ENCODE assay signal across 11 mouse cellular contexts in the genomic region with DNA sequence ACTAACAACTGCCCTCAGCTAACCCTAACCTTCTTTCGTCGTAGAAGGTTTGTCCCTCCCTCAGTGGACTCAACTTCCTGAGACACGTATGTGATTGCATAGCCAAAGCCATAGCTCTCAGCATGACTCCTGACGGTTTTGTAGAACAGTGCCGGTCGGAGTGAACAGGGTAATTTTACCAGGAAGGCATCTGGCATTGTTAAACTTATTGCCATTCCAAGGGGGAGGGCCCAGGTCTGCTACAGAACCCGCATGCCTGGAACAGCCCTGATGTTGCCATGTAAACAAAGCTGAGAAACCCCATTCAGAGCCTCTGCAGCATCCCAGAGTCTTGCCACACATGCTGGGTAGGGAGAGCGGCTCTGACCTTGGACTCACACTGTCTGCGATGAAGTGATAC. TPM values are rescaled to one million over a fixed set of nuclear protein-coding genes. Genes with fewer than 3 reads are reported as not detected.
A peak's percentile ranks its signal among the peaks of the same experiment; 100 is the strongest.
DNase-seq lines count a peak whose midpoint lies in the region; ATAC-seq and TF ChIP-seq lines count a peak whose summit lies in the region.
"Had no signal": no experiment of that assay in that cellular context is flagged by ENCODE, and none has a peak within 500 bp of the region (broad histone marks: within the 10 kb centered on the region; RNA-seq: fewer than 3 reads in every experiment).

No protein-coding gene starts in this region.

- no peak for TF ChIP-seq CTCF in brain, embryonic 14.5 days (IDR thresholded peaks at IDR 0.05; ENCODE audit: borderline replicate concordance, extremely low read depth, insufficient read depth, insufficient read length)
- no peak for TF ChIP-seq CTCF in gastrocnemius, adult 2 months (IDR thresholded peaks at IDR 0.05)

- intact Hi-C loops in gastrocnemius, adult 2 months (cut with DNase I), result no loop called here

- peaks cover 36% of the 10 kb centered on the region for H3K4me1 ChIP-seq in forebrain, embryonic 10.5 days
- peaks cover 11% of the 10 kb centered on the region for H3K4me1 ChIP-seq in hindbrain, embryonic 15.5 days (replicated peaks)
- H3K4me1 ChIP-seq in midbrain, embryonic 15.5 days, result peaks cover 22% of the 10 kb centered on the region; the same call in 1 of the 2 replicates
- H3K4me1 ChIP-seq in heart, embryonic 10.5 days, result 0 out of 2 replicates have a peak, but pooled peaks cover 5% of the 10 kb centered on the region

- H3K36me3 ChIP-seq in forebrain, embryonic 10.5 days (replicated peaks), result no peaks in the 10 kb centered on the region
- H3K36me3 ChIP-seq in hindbrain, embryonic 15.5 days, result no peaks in the 10 kb centered on the region
- no peaks in the 10 kb centered on the region for H3K36me3 ChIP-seq in midbrain, embryonic 15.5 days (replicated peaks)
- H3K36me3 ChIP-seq in heart, embryonic 10.5 days, result no peaks in the 10 kb centered on the region

- H3K9me3 ChIP-seq in forebrain, embryonic 10.5 days, result no peaks in the 10 kb centered on the region
- H3K9me3 ChIP-seq in hindbrain, embryonic 15.5 days, result no peaks in the 10 kb centered on the region
- no peaks in the 10 kb centered on the region for H3K9me3 ChIP-seq in midbrain, embryonic 15.5 days
- H3K9me3 ChIP-seq in heart, embryonic 10.5 days, result no peaks in the 10 kb centered on the region

- WGBS in forebrain, embryonic 10.5 days, result 36% methylated on average over 9 of the region's 9 CpGs
- 11% methylated on average over 9 of the region's 9 CpGs for WGBS in hindbrain, embryonic 15.5 days
- 10% methylated on average over 9 of the region's 9 CpGs for WGBS in midbrain, embryonic 15.5 days
- WGBS in heart, embryonic 10.5 days, result 66% methylated on average over 9 of the region's 9 CpGs

- no peak overlapping the region for H3K9ac ChIP-seq in hindbrain, embryonic 15.5 days
- no peak overlapping the region for H3K9ac ChIP-seq in midbrain, embryonic 15.5 days

- ATAC-seq in hindbrain, embryonic 15.5 days (ENCODE audit: low FRiP score, low read depth), result peak; percentile 79; the same call in 1 of the 2 replicates
- peak; percentile 78 for ATAC-seq in midbrain, embryonic 15.5 days (replicated peaks)
- ATAC-seq: CD4-positive, CD25-positive, alpha-beta regulatory T cell, adult 4 months had no signal

- H3K4me2 ChIP-seq in hindbrain, embryonic 15.5 days, result no peak overlapping the region
- no peak overlapping the region for H3K4me2 ChIP-seq in midbrain, embryonic 15.5 days

- TF ChIP-seq POLR2A in brain, embryonic 14.5 days (IDR thresholded peaks at IDR 0.05; ENCODE audit: borderline replicate concordance, extremely low read depth, insufficient read depth, insufficient read length, poor library complexity, severe bottlenecking), result no peak

- peak; percentile 66 for DNase-seq in brain, embryonic 14.5 days (ENCODE audit: low read depth)
- peak; percentile 27 for DNase-seq in forebrain, embryonic 10.5 days (ENCODE audit: extremely low spot score, low spot score)
- no peak for DNase-seq in adrenal gland, postnatal 10 days
- DNase-seq in heart, embryonic 10.5 days (ENCODE audit: low spot score), result no peak
- DNase-seq in thymus, postnatal 36 days, result no peak
- no peak for DNase-seq in gastrocnemius, adult 2 months
- DNase-seq: kidney, postnatal 10 days; right cerebral cortex, postnatal 4 days had no signal

- peak overlapping the region; percentile 54 for H3K27ac ChIP-seq in forebrain, embryonic 10.5 days
- H3K27ac ChIP-seq in hindbrain, embryonic 15.5 days (replicated peaks), result no peak overlapping the region
- H3K27ac ChIP-seq in midbrain, embryonic 15.5 days, result no peak overlapping the region
- H3K27ac ChIP-seq in heart, embryonic 10.5 days, result no peak overlapping the region
- no peak overlapping the region for H3K27ac ChIP-seq in gastrocnemius, adult 2 months

- no peak overlapping the region for H3K4me3 ChIP-seq in forebrain, embryonic 10.5 days
- no peak overlapping the region for H3K4me3 ChIP-seq in hindbrain, embryonic 15.5 days
- no peak overlapping the region for H3K4me3 ChIP-seq in midbrain, embryonic 15.5 days
- no peak overlapping the region for H3K4me3 ChIP-seq in heart, embryonic 10.5 days
- H3K4me3 ChIP-seq in gastrocnemius, adult 2 months, result no peak overlapping the region

- peaks cover 8% of the 10 kb centered on the region; the same call in 1 of the 2 replicates for H3K27me3 ChIP-seq in forebrain, embryonic 10.5 days (ENCODE audit: poor library complexity, severe bottlenecking)
- no peaks in the 10 kb centered on the region for H3K27me3 ChIP-seq in hindbrain, embryonic 15.5 days
- 0 out of 2 replicates have a peak, but pooled peaks cover 3% of the 10 kb centered on the region for H3K27me3 ChIP-seq in midbrain, embryonic 15.5 days (replicated peaks)
- no peaks in the 10 kb centered on the region for H3K27me3 ChIP-seq in heart, embryonic 10.5 days (ENCODE audit: insufficient read depth, poor library complexity, severe bottlenecking)

RNA-seq across cellular contexts. Expression of gene Adgrl2, which starts 52.2 kb away (rescaled TPM):
- 237 and 262 TPM in 2 replicates for polyA plus RNA-seq in brain, embryonic 14.5 days (2012; rRNA removed)
- polyA plus RNA-seq in forebrain, embryonic 10.5 days (2016; fragmentation: Nextera tagmentation; extraction: Ambion mirVana), result 78.1 and 81.6 TPM in 2 replicates
- 123 and 138 TPM in 2 replicates for polyA plus RNA-seq in hindbrain, embryonic 15.5 days (2015; fragmentation: Nextera tagmentation; extraction: Ambion mirVana)
- 120 and 140 TPM in 2 replicates for polyA plus RNA-seq in midbrain, embryonic 15.5 days (2015; fragmentation: Nextera tagmentation; extraction: Ambion mirVana)
- total RNA-seq in adrenal gland, postnatal 10 days (2021), result 10 to 100 TPM; 62.4 to 80.4 TPM
- 36.3 and 45.0 TPM in 2 replicates for polyA plus RNA-seq in heart, embryonic 10.5 days (2016; fragmentation: Nextera tagmentation; extraction: Ambion mirVana)
- 10 to 100 TPM in 1 of 2 experiments, 1 to 10 TPM in 1; 9.6 to 12.0 TPM for total RNA-seq in gastrocnemius, adult 2 months (2021)
- polyA plus RNA-seq: CD4-positive, CD25-positive, alpha-beta regulatory T cell, adult 4 months had no signal

Comparison
In these comparisons a context has a peak if more than half of its experiments do, and no peak if none do; other contexts are left out.
1. DNase-seq: peak in brain, embryonic 14.5 days (single experiment) and forebrain, embryonic 10.5 days (single experiment); none in adrenal gland, postnatal 10 days (single experiment), heart, embryonic 10.5 days (single experiment), thymus, postnatal 36 days (0 of 2) and gastrocnemius, adult 2 months (single experiment).